ENCODE assay signal across 8 mouse cellular contexts in genomic region chr2:52371066-52371465, GRCm38 (mm10). TPM values are rescaled to one million over a fixed set of nuclear protein-coding genes. Genes with fewer than 3 reads are reported as not detected.
DNase-seq lines count a peak whose midpoint lies in the region; ATAC-seq lines count a peak whose summit lies in the region.

No protein-coding gene starts in this region.

- no peak for DNase-seq in frontal cortex, postnatal 14 days (ENCODE audit: low spot score in 2 of 2)
- peak; percentile 87 for DNase-seq in adrenal gland, postnatal 10 days
- DNase-seq in gastrocnemius, postnatal 25 days, result peak; percentile 39
- DNase-seq in lung, postnatal 10 days, result peak; percentile 79
- no peak for DNase-seq in layer of hippocampus, postnatal 36 days
- DNase-seq in spleen, postnatal 4 days (ENCODE audit: low spot score in 2 of 2), result no peak

- peak; percentile 47; the same call in 1 of the 2 replicates for ATAC-seq in frontal cortex, adult (ENCODE audit: low TSS enrichment)
- no peak for ATAC-seq in megakaryocyte progenitor cell, adult 5-6 weeks (replicated peaks; ENCODE audit: poor library complexity)

RNA-seq across cellular contexts. Expression of gene Neb, which starts 7.2 kb away (rescaled TPM):
- total RNA-seq in adrenal gland, postnatal 10 days (2021), result 100 to 1,000 TPM in 1 of 2 experiments, 10 to 100 TPM in 1; 56.2 to 237 TPM
- 1,000 to 10,000 TPM; 4,872 to 5,741 TPM for total RNA-seq in gastrocnemius, postnatal 25 days (2021)
- 1 to 10 TPM; 1.3 to 1.7 TPM for total RNA-seq in layer of hippocampus, postnatal 36 days (2021)
- 0.02 TPM in 1 of 2 replicates, not detected in the other for total RNA-seq in megakaryocyte progenitor cell, adult 5-6 weeks (2015)
- total RNA-seq in megakaryocyte progenitor cell, adult 5-6 weeks (2017), result 0.29 and 1.0 TPM in 2 replicates

RNA-seq across cellular contexts. Expression of gene Arl5a, which starts 53.6 kb away (rescaled TPM):
- total RNA-seq in adrenal gland, postnatal 10 days (2021), result 10 to 100 TPM; 44.6 to 46.8 TPM
- 10 to 100 TPM; 30.7 to 31.8 TPM for total RNA-seq in gastrocnemius, postnatal 25 days (2021)
- total RNA-seq in layer of hippocampus, postnatal 36 days (2021), result 10 to 100 TPM; 66.7 to 68.0 TPM
- 37.6 and 44.5 TPM in 2 replicates for total RNA-seq in megakaryocyte progenitor cell, adult 5-6 weeks (2015)
- total RNA-seq in megakaryocyte progenitor cell, adult 5-6 weeks (2017), result 32.3 and 38.0 TPM in 2 replicates

Comparison
In these comparisons a context has a peak if more than half of its experiments do, and no peak if none do; other contexts are left out.
1. DNase-seq: peak in adrenal gland, postnatal 10 days (single experiment), gastrocnemius, postnatal 25 days (single experiment) and lung, postnatal 10 days (single experiment); none in frontal cortex, postnatal 14 days (0 of 2), layer of hippocampus, postnatal 36 days (0 of 2) and spleen, postnatal 4 days (0 of 2).
2. RNA of gene Neb, which starts 7.2 kb away (total RNA-seq): 4,872 to 5,741 TPM in gastrocnemius, postnatal 25 days and 56.2 to 237 TPM in adrenal gland, postnatal 10 days; 1.3 to 1.7 TPM in layer of hippocampus, postnatal 36 days and 0.02 to 1.0 TPM in megakaryocyte progenitor cell, adult 5-6 weeks; every median in the first group is over 10 times any median in the second.